ENCODE assay signal across 9 mouse cellular contexts in genomic region chr4:124178401-124179018, GRCm38 (mm10).
A peak's percentile ranks its signal among the peaks of the same experiment; 100 is the strongest.
DNase-seq lines count a peak whose midpoint lies in the region; ATAC-seq lines count a peak whose summit lies in the region.
"Had no signal": no experiment of that assay in that cellular context is flagged by ENCODE, and none has a peak within 500 bp of the region (broad histone marks: within the 10 kb centered on the region; RNA-seq: fewer than 3 reads in every experiment).

No protein-coding gene starts in this region.

- peak overlapping the region; percentile 44 for H3K4me3 ChIP-seq in embryonic facial prominence, embryonic 11.5 days (ENCODE audit: low read depth, low read length)
- H3K4me3 ChIP-seq in intestine, embryonic 15.5 days (replicated peaks), result peak overlapping the region; percentile 35
- H3K4me3 ChIP-seq: heart, adult 2 months had no signal

- WGBS in embryonic facial prominence, embryonic 11.5 days, result under 1% methylated on average over 50 of the region's 50 CpGs
- WGBS in intestine, embryonic 15.5 days, result 1% methylated on average over 50 of the region's 50 CpGs

- no peak overlapping the region for H3K27ac ChIP-seq in embryonic facial prominence, embryonic 11.5 days (replicated peaks; ENCODE audit: low read depth, low read length)
- H3K27ac ChIP-seq in intestine, embryonic 15.5 days, result no peak overlapping the region
- H3K27ac ChIP-seq: heart, adult 2 months had no signal

- ATAC-seq in embryonic facial prominence, embryonic 11.5 days (replicated peaks; ENCODE audit: insufficient number of reproducible peaks, low FRiP score, low TSS enrichment, low read depth), result no peak
- ATAC-seq in intestine, embryonic 15.5 days, result no peak

- H3K36me3 ChIP-seq in embryonic facial prominence, embryonic 11.5 days (replicated peaks; ENCODE audit: control insufficient read depth, insufficient read depth, low read depth, low read length), result no peaks in the 10 kb centered on the region
- H3K36me3 ChIP-seq in intestine, embryonic 15.5 days, result no peaks in the 10 kb centered on the region

- peaks cover 21% of the 10 kb centered on the region for H3K27me3 ChIP-seq in embryonic facial prominence, embryonic 11.5 days (ENCODE audit: control insufficient read depth, insufficient read depth, low read length)
- H3K27me3 ChIP-seq in intestine, embryonic 15.5 days (replicated peaks), result peaks cover 29% of the 10 kb centered on the region

- DNase-seq in left cerebral cortex, adult 18-20 months (ENCODE audit: low spot score in 2 of 2), result peak; percentile 23 to 25
- DNase-seq in left cerebral cortex, adult 8-10 months (ENCODE audit: low spot score in 2 of 2), result no peak
- DNase-seq in embryonic facial prominence, embryonic 11.5 days (ENCODE audit: low spot score), result peak; percentile 67
- peak; percentile 60 for DNase-seq in neural tube, embryonic 10.5 days (ENCODE audit: extremely low spot score, low spot score)
- no peak for DNase-seq in adrenal gland, postnatal 25 days
- DNase-seq in thymus, postnatal 36 days, result no peak
- no peak for DNase-seq in layer of hippocampus, postnatal 14 days (ENCODE audit: low spot score in 2 of 2)
- DNase-seq: heart, adult 2 months had no signal

- H3K9me3 ChIP-seq in embryonic facial prominence, embryonic 11.5 days (replicated peaks; ENCODE audit: control insufficient read depth, low read length), result no peaks in the 10 kb centered on the region
- no peaks in the 10 kb centered on the region for H3K9me3 ChIP-seq in intestine, embryonic 15.5 days

- H3K4me2 ChIP-seq in embryonic facial prominence, embryonic 11.5 days (ENCODE audit: low read depth, low read length), result peak overlapping the region; percentile 91
- peak overlapping the region; percentile 77 for H3K4me2 ChIP-seq in intestine, embryonic 15.5 days (replicated peaks)

- H3K4me1 ChIP-seq in embryonic facial prominence, embryonic 11.5 days (ENCODE audit: control insufficient read depth, insufficient read depth, low read length), result no peaks in the 10 kb centered on the region
- peaks cover 7% of the 10 kb centered on the region; the same call in 1 of the 2 replicates for H3K4me1 ChIP-seq in intestine, embryonic 15.5 days (replicated peaks)

- H3K9ac ChIP-seq in embryonic facial prominence, embryonic 11.5 days (replicated peaks; ENCODE audit: low read length), result peak overlapping the region; percentile 60
- H3K9ac ChIP-seq in intestine, embryonic 15.5 days, result no peak overlapping the region

Comparison
In these comparisons a context has a peak if more than half of its experiments do, and no peak if none do; other contexts are left out.
1. DNase-seq: peak in left cerebral cortex, adult 18-20 months (2 of 2), embryonic facial prominence, embryonic 11.5 days (single experiment) and neural tube, embryonic 10.5 days (single experiment); none in left cerebral cortex, adult 8-10 months (0 of 2), adrenal gland, postnatal 25 days (single experiment), thymus, postnatal 36 days (0 of 2) and layer of hippocampus, postnatal 14 days (0 of 2).